Mouse (Mus musculus) cortical plate, adult 2 months (tissue): Measurements from ENCODE around the gene Otol1.

Experiments used
- CTCF ChIP-seq: fragments of 200-500 bp; IDR thresholded peaks from 2 replicates; pipeline ENCODE4 v1.5.1; 2011; ENCODE audit warnings: mild to moderate bottlenecking, control low read depth, low read length; ENCODE audit not compliant: insufficient read depth; ENCODE audit errors: extremely low read depth
- POLR2A ChIP-seq: fragments of 200-500 bp; IDR thresholded peaks from 2 replicates; pipeline ENCODE4 v1.6.1; 2011; ENCODE audit warnings: mild to moderate bottlenecking, low read length, control low read depth; ENCODE audit not compliant: insufficient read depth; ENCODE audit errors: extremely low read depth

GRCm38 (mm10) chr3:70029260-70029659 lies 21.8 kb downstream of the Otol1 start:
- TF ChIP-seq POLR2A (no peak), CTCF (no peak)
